Mouse (Mus musculus): ENCODE measurements around the gene Tacc2.

GRCm38 (mm10) chr7:130669370-130669881, 92.2 kb downstream of the Tacc2 start:
- TF ChIP-seq POLR2A (IDR thresholded peaks at IDR 0.05; ENCODE audit: borderline replicate concordance, insufficient read depth, low read length) (no peak), CTCF (IDR thresholded peaks at IDR 0.05; ENCODE audit: borderline replicate concordance, insufficient read depth, low read depth, low read length) (no peak)
